Mouse (Mus musculus) hindbrain, embryonic 14.5 days (tissue): ENCODE results near the gene P2rx5. TPM values are rescaled to one million over a fixed set of nuclear protein-coding genes. Genes with fewer than 3 reads are reported as not detected.

Experiments
- ATAC-seq: fragments of 200-750 bp; cut with Nextera tagmentation; 2 replicates; pipeline ENCODE4 v1.8.0; 2017; ENCODE audit warnings: moderate number of reproducible peaks, mild to moderate bottlenecking, moderate TSS enrichment, moderate library complexity; ENCODE audit not compliant: low FRiP score
- DNase-seq: peaks from one replicate; pipeline ENCODE4 v3.0.0-alpha.2; 2015; ENCODE audit warnings: low spot score
- H3K27ac ChIP-seq: fragments of 300-500 bp; sonication (generic); 2 replicates; pipeline ENCODE4 v1.5.1; 2014; ENCODE audit warnings: mild to moderate bottlenecking, moderate library complexity
- H3K27me3 ChIP-seq: fragments of 300-500 bp; sonication (generic); 2 replicates; pipeline ENCODE4 v1.6.1; 2014; ENCODE audit warnings: mild to moderate bottlenecking, low read length, mixed read lengths; ENCODE audit not compliant: control insufficient read depth, insufficient read depth
- H3K36me3 ChIP-seq: fragments of 300-500 bp; sonication (generic); replicated peaks from 2 replicates; pipeline ENCODE4 v1.6.1; 2014; ENCODE audit not compliant: control insufficient read depth, insufficient read depth
- H3K4me1 ChIP-seq: fragments of 300-500 bp; sonication (generic); replicated peaks from 2 replicates; pipeline ENCODE4 v1.6.1; 2014; ENCODE audit warnings: antibody characterized with exemption, low read length, mixed read lengths; ENCODE audit not compliant: control insufficient read depth, insufficient read depth
- H3K4me2 ChIP-seq: fragments of 300-500 bp; sonication (generic); replicated peaks from 2 replicates; pipeline ENCODE4 v1.6.1; 2014; ENCODE audit warnings: mild to moderate bottlenecking, moderate library complexity
- H3K4me3 ChIP-seq: fragments of 300-500 bp; sonication (generic); replicated peaks from 2 replicates; pipeline ENCODE4 v1.5.1; 2014; ENCODE audit warnings: mild to moderate bottlenecking, low read length
- H3K9ac ChIP-seq: fragments of 300-500 bp; sonication (generic); 2 replicates; pipeline ENCODE4 v1.6.1; 2014
- H3K9me3 ChIP-seq: fragments of 300-500 bp; sonication (generic); 2 replicates; pipeline ENCODE4 v1.6.1; 2016; ENCODE audit warnings: low read length; ENCODE audit not compliant: control insufficient read depth
- WGBS: fragments of 180-500 bp; shearing (Covaris S2); extraction: QIAGEN DNeasy Blood & Tissue Kit; methylation state at CpG from one replicate; pipeline ENCODE4 v1.1.7; 2014; 5-methylcytosine and 5-hydroxymethylcytosine counted together
- polyA plus RNA-seq: library from polyadenylated mRNA; unstranded; fragments of >200 nt; fragmentation: Nextera tagmentation; extraction: Ambion mirVana; gene quantifications from 2 replicates; pipeline ENCODE4 v1.2.1, GENCODE M21; 2014

Gene P2rx5
- polyA plus RNA-seq, 1 experiment from 2014 or later: 1.0 TPM

DNA sequence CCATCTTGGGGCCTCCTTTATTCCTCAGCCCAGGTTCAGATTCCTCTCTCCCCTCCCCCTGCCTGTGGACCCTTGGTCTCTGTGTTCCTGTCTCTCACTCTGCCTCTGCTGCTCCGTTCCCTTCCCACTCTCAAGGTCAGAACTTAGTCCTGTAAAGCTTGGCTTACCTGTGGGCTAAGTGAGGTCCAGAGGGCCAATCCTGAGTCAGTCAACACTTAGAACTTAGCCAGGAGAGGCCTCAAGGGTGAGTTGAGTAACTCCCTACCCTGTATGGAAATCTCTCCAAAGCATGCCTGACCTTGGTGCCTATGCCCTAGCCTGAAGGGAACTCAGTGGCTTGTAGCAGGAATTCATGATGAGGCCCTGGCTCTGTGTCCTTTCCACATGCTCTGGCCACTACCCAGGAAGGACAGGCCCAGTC lies 15.9 kb upstream of the P2rx5 start:
- H3K36me3 ChIP-seq: no peaks in the 10 kb centered on the region
- WGBS: 61% methylated on average over 1 of the region's 1 CpGs
- H3K9ac ChIP-seq: no peak overlapping the region
- H3K4me2 ChIP-seq: no peak overlapping the region
- no peaks in the 10 kb centered on the region for H3K9me3 ChIP-seq
- no peaks in the 10 kb centered on the region for H3K27me3 ChIP-seq
- H3K27ac ChIP-seq: no peak overlapping the region
- ATAC-seq (no peak), DNase-seq (no peak)
- no peak overlapping the region for H3K4me3 ChIP-seq
- H3K4me1 ChIP-seq: no peaks in the 10 kb centered on the region

DNA sequence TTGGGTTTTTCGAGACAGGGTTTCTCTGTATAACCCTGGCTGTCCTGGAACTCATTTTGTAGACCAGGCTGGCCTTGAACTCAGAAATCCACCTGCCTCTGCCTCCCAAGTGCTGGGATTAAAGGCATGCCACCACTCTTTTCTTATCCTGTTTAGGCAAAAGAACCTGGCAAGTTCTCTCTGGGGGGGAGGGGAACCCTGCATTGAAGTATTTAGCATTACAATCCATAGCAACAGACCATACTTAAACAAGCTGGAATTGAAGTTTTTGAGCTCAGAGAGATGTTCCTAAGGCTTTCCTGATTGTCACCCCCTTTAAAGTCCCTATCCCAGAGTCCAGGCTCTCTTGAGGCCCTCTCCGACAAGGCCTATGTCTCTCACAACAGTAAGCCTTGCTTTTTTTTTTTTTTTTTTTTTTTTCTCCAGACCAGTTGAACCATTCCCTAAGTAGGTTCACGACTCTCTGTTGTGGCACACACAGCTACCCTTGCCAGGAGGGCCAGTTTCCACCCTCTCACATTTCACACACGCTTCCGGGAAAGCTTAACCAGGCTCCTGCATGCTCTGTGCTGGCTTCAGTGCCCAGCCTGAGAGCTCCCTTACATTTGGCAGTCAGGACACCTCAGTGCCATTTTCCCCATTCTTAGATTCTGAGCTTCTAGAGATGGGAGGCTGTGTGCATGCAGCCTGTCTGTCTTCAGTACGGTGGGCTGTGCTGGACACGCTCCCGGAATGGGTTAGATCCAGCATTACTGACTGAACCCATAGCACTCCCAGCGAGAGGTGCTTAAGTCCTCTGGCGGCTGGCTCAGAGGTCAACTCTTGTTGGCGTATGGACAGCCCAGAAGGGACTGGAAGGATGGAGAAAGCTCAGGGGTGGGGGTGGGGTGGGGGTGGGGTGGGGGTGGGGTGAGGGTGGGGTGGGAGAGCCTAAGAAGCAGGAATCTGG lies 13.9 kb upstream of the P2rx5 start:
- Histone ChIP-seq H3K9ac (no peak overlapping the region), H3K9me3 (no peaks in the 10 kb centered on the region), H3K4me1 (no peaks in the 10 kb centered on the region), H3K36me3 (no peaks in the 10 kb centered on the region), H3K27ac (no peak overlapping the region), H3K4me2 (no peak overlapping the region), H3K27me3 (no peaks in the 10 kb centered on the region), H3K4me3 (no peak overlapping the region)
- DNase-seq: no peak
- ATAC-seq: no peak
- WGBS: 59% methylated on average over 11 of the region's 11 CpGs

DNA sequence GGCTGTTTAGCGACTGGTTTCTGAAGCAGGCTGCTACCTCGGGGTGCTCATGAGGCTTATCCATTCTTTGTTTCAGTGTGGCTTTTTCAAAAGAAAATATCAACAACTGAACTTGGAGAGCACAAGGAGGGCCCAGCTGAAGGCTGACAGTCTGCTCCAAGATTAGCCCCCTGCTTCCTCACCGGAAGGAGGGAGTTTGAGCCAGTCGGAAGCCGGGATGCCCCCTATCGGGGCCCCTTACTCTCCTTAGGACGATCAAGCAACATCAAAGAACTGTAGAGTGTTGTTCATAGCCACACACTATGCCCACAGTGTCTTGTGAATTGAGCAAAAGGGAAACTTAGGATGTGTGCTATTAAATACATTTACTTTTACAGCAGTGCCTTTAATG lies 13.3 kb upstream of the P2rx5 start:
- 61% methylated on average over 7 of the region's 7 CpGs for WGBS
- no peak overlapping the region for H3K27ac ChIP-seq
- DNase-seq (no peak), ATAC-seq (no peak)
- H3K9me3 ChIP-seq: no peaks in the 10 kb centered on the region
- no peak overlapping the region for H3K9ac ChIP-seq
- no peaks in the 10 kb centered on the region for H3K27me3 ChIP-seq
- H3K4me3 ChIP-seq: no peak overlapping the region
- no peaks in the 10 kb centered on the region for H3K4me1 ChIP-seq
- no peak overlapping the region for H3K4me2 ChIP-seq
- H3K36me3 ChIP-seq: no peaks in the 10 kb centered on the region

DNA sequence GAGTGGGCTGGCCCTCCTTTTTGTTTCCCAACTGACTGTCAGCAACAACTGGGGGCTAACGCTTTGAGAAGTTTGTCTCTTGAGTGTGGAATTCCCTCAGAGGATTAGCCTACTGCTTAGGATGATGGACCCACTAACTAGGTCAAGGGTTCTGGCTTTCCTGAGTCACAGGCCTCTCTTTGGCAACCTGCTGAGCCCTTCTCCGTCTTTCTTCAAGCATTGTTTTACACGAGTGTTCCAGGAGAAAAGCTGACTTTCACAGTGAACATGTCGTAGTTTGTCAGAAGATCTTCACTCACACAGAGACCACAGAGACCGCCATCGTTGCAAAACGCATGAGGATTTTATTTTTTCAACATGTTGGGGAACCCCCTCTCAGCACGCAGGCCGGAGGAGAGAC lies 12.0 kb upstream of the P2rx5 start:
- Histone ChIP-seq H3K4me3 (no peak overlapping the region), H3K9me3 (no peaks in the 10 kb centered on the region), H3K36me3 (no peaks in the 10 kb centered on the region), H3K9ac (no peak overlapping the region), H3K4me2 (no peak overlapping the region), H3K27ac (no peak overlapping the region), H3K4me1 (no peaks in the 10 kb centered on the region), H3K27me3 (no peaks in the 10 kb centered on the region)
- 77% methylated on average over 9 of the region's 9 CpGs for WGBS
- ATAC-seq (no peak), DNase-seq (no peak)

DNA sequence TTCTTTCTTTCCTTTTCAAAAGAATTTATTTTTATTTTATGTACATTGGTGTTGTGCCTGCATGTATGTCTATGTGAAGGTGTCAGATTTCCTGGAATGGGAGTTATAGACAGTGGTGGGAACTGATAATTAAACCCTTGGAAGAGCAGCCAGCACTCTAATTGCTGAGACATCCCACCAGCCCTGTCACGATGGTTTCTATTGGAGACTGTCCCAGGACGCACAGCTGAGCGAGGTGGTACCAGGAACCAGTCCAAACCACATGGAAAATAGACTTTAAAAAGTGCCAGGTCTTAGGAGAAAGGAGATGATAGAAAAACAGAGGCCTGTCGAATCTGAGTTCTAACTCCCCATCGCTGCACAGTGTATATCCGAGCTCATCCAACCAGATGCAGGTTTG lies 5.2 kb upstream of the P2rx5 start:
- H3K4me3 ChIP-seq: no peak overlapping the region
- H3K4me2 ChIP-seq: no peak overlapping the region
- no peak overlapping the region for H3K27ac ChIP-seq
- peaks cover 2% of the 10 kb centered on the region; the same call in 1 of the 2 replicates for H3K4me1 ChIP-seq
- WGBS: 79% methylated on average over 6 of the region's 6 CpGs
- no peak overlapping the region for H3K9ac ChIP-seq
- ATAC-seq: no peak
- peaks cover 8% of the 10 kb centered on the region; the same call in 1 of the 2 replicates for H3K27me3 ChIP-seq
- no peaks in the 10 kb centered on the region for H3K36me3 ChIP-seq
- no peak for DNase-seq
- H3K9me3 ChIP-seq: no peaks in the 10 kb centered on the region

DNA sequence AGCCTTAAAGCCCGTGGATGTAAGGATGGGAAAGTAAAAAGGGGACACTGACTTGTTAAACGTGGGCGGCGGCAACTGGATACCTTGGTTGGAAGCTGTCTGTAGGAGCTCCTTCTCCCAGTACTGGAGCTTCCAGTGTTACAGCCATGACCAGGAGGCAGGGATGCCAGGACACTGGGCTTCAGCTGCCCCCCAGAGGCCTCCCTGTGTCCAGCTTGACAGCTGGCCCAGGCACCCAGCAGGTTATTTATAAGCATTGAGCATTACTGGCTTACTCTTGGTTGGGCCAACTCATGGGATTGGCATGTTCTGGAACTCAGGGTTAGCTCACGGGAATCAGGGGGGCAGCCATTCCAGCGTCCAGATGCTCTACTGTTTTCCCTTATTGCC lies 585 bp downstream of the P2rx5 start:
- ATAC-seq: no peak
- WGBS: 31% methylated on average over 6 of the region's 6 CpGs

DNA sequence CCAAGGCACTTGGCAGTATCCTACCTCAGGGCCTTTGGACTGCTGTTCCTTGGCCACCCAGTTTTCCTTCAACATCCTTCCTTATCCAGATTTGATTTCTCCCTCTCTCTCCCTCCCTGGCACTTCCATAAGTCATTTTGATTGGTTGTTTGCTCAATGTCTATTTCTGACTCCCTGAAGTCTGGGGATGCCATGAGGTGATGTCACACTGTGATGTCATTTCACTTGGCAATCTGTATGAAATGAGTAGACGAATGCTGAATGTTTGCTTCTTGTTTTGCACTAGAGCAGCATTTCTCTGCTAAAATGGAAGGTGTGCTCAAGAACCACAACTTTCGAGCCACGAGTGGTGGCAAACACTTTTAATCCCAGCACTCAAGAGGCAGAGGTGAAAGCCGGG lies 1.4 kb downstream of the P2rx5 start:
- Histone ChIP-seq H3K9me3 (no peaks in the 10 kb centered on the region), H3K27ac (no peak overlapping the region), H3K9ac (no peak overlapping the region), H3K36me3 (no peaks in the 10 kb centered on the region), H3K4me2 (no peak overlapping the region), H3K4me1 (peaks cover 12% of the 10 kb centered on the region; the same call in 1 of the 2 replicates), H3K4me3 (no peak overlapping the region), H3K27me3 (peaks cover 23% of the 10 kb centered on the region)
- DNase-seq (no peak), ATAC-seq (no peak)
- WGBS: 92% methylated on average over 4 of the region's 4 CpGs

More for the DNA sequence above, 585 bp downstream of the P2rx5 start:
- H3K4me2 ChIP-seq: peak overlapping the region; percentile 84
- peak overlapping the region; percentile 55 for H3K9ac ChIP-seq
- no peaks in the 10 kb centered on the region for H3K36me3 ChIP-seq
- peaks cover 12% of the 10 kb centered on the region; the same call in 1 of the 2 replicates for H3K4me1 ChIP-seq
- H3K4me3 ChIP-seq: peak overlapping the region; percentile 40
- no peak for DNase-seq
- peaks cover 23% of the 10 kb centered on the region for H3K27me3 ChIP-seq
- no peaks in the 10 kb centered on the region for H3K9me3 ChIP-seq
- no peak overlapping the region for H3K27ac ChIP-seq

DNA sequence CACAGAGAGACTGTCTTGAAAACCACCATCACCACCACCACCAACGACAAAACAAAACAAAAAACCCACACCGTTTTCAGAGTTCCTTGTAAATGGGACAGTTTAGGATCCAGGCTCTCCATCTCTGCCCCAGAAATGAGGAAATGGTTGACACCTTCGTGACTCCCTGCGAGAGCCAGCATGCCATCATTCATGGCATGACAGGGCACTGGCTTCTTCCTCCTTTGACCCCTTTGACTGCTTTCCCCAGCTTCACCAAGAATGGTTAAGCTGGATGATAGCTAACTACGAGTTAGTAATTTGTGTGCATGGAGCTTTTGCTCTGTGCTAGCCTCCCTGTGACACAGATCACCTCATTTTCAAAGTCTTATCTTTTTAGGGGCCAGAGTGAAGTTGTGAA lies 2.1 kb downstream of the P2rx5 start:
- no peaks in the 10 kb centered on the region for H3K36me3 ChIP-seq

DNA sequence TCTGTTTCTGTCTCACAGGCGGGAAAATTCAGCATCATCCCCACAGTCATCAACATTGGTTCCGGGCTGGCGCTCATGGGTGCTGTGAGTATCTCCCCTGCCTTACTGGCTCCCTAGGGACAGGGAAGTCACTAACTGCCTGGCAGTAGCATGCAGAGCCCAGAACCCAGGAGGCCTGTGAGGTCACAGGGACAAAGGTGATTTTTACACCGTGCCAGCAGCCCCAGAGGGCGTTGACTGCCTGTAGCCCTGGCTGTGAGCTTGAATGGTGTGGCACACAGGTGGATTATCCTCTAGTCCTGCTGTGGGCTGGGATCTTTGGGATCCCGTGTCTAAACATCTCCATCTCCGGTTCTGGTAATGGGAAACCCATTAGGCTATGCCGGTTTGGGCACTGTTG lies 7.8 kb downstream of the P2rx5 start:
- Histone ChIP-seq H3K4me2 (no peak overlapping the region), H3K27me3 (no peaks in the 10 kb centered on the region), H3K9ac (no peak overlapping the region), H3K36me3 (peaks cover 14% of the 10 kb centered on the region; the same call in 1 of the 2 replicates), H3K9me3 (no peaks in the 10 kb centered on the region), H3K27ac (no peak overlapping the region), H3K4me3 (no peak overlapping the region), H3K4me1 (no peaks in the 10 kb centered on the region)
- DNase-seq: no peak
- WGBS: 87% methylated on average over 8 of the region's 8 CpGs
- ATAC-seq: no peak

More for the DNA sequence above, 2.1 kb downstream of the P2rx5 start:
- DNase-seq: no peak
- H3K9me3 ChIP-seq: no peaks in the 10 kb centered on the region
- H3K9ac ChIP-seq: no peak overlapping the region
- WGBS: 75% methylated on average over 5 of the region's 5 CpGs
- no peak overlapping the region for H3K27ac ChIP-seq
- ATAC-seq: no peak
- H3K27me3 ChIP-seq: peaks cover 23% of the 10 kb centered on the region
- no peak overlapping the region for H3K4me3 ChIP-seq
- H3K4me2 ChIP-seq: no peak overlapping the region
- peaks cover 12% of the 10 kb centered on the region; the same call in 1 of the 2 replicates for H3K4me1 ChIP-seq
